8 mouse cellular contexts compared by ENCODE assay signal in genomic region chr19:10688537-10689352, GRCm38 (mm10). TPM values are rescaled to one million over a fixed set of nuclear protein-coding genes. Genes with fewer than 3 reads are reported as not detected.
DNase-seq lines count a peak whose midpoint lies in the region; ATAC-seq and TF ChIP-seq lines count a peak whose summit lies in the region.

Vps37c (plus strand) TSS chr19:10688735.

- H3K4me2 ChIP-seq in embryonic facial prominence, embryonic 14.5 days (ENCODE audit: low read depth, low read length), result peak within 1 kb of the TSS; percentile 73
- H3K4me2 ChIP-seq in limb, embryonic 14.5 days (replicated peaks; ENCODE audit: low read depth, low read length, severe bottlenecking), result peak within 1 kb of the TSS; percentile 55
- H3K4me2 ChIP-seq in midbrain, postnatal 0 days (ENCODE audit: low read depth, low read length, poor library complexity, severe bottlenecking), result peak within 1 kb of the TSS; percentile 77

- TF ChIP-seq POLR2A in limb, embryonic 14.5 days (IDR thresholded peaks at IDR 0.05; ENCODE audit: borderline replicate concordance, extremely low read depth, insufficient read depth, insufficient read length), result peak; percentile 71; the same call in 1 of the 2 replicates

- peak within 1 kb of the TSS; percentile 87 for H3K9ac ChIP-seq in embryonic facial prominence, embryonic 14.5 days (ENCODE audit: low read depth, low read length)
- peak within 1 kb of the TSS; percentile 85 for H3K9ac ChIP-seq in limb, embryonic 14.5 days (ENCODE audit: low read depth, low read length, severe bottlenecking)
- peak within 1 kb of the TSS; percentile 96 for H3K9ac ChIP-seq in midbrain, postnatal 0 days (replicated peaks; ENCODE audit: low read length, poor library complexity, severe bottlenecking)

- TF ChIP-seq CTCF in midbrain, postnatal 0 days (IDR thresholded peaks at IDR 0.05), result no peak; the same call in 1 of the 2 replicates

- no peaks in the 10 kb centered on the region for H3K36me3 ChIP-seq in embryonic facial prominence, embryonic 14.5 days (ENCODE audit: control insufficient read depth, insufficient read depth, low read length)
- no peaks in the 10 kb centered on the region for H3K36me3 ChIP-seq in limb, embryonic 14.5 days (ENCODE audit: control insufficient read depth, insufficient read depth, low read length)
- H3K36me3 ChIP-seq in midbrain, postnatal 0 days (ENCODE audit: insufficient read depth, low read length), result no peaks in the 10 kb centered on the region

- DNase-seq in 3T3-L1 (ENCODE audit: low read depth, low spot score), result peak; percentile 90
- peak; percentile 90 to 97 for DNase-seq in adrenal gland, postnatal 4 days (ENCODE audit: low spot score in 2 of 2)
- DNase-seq in embryonic facial prominence, embryonic 14.5 days (ENCODE audit: low spot score), result peak; percentile 94
- DNase-seq in heart, adult 8-10 months (ENCODE audit: low spot score), result peak; percentile 94
- DNase-seq in kidney, adult 9 months, result peak; percentile 94
- DNase-seq in limb, embryonic 14.5 days (ENCODE audit: low spot score), result peak; percentile 86
- peak; percentile 93 for DNase-seq in midbrain, postnatal 0 days (ENCODE audit: low spot score)
- DNase-seq in spleen, postnatal 14 days (ENCODE audit: low spot score in 2 of 2), result peak; percentile 95 to 96

- WGBS in embryonic facial prominence, embryonic 14.5 days, result under 1% methylated on average over 36 of the region's 74 CpGs
- WGBS in limb, embryonic 14.5 days, result under 1% methylated on average over 59 of the region's 74 CpGs
- WGBS in midbrain, postnatal 0 days, result under 1% methylated on average over 49 of the region's 74 CpGs

- H3K9me3 ChIP-seq in embryonic facial prominence, embryonic 14.5 days (ENCODE audit: control insufficient read depth, low read length), result no peaks in the 10 kb centered on the region
- no peaks in the 10 kb centered on the region for H3K9me3 ChIP-seq in limb, embryonic 14.5 days (ENCODE audit: control insufficient read depth, low read length)
- H3K9me3 ChIP-seq in midbrain, postnatal 0 days (ENCODE audit: low read length), result no peaks in the 10 kb centered on the region

- peak within 1 kb of the TSS; percentile 96 for H3K27ac ChIP-seq in embryonic facial prominence, embryonic 14.5 days (replicated peaks; ENCODE audit: low read depth, low read length)
- H3K27ac ChIP-seq in limb, embryonic 14.5 days (replicated peaks; ENCODE audit: low read depth, low read length), result peak within 1 kb of the TSS; percentile 93
- H3K27ac ChIP-seq in midbrain, postnatal 0 days (ENCODE audit: low read depth, low read length), result peak within 1 kb of the TSS; percentile 96

- ATAC-seq in embryonic facial prominence, embryonic 14.5 days (ENCODE audit: low read depth), result peak; percentile 91
- ATAC-seq in limb, embryonic 14.5 days (ENCODE audit: low FRiP score, low read depth), result peak; percentile 90
- ATAC-seq in midbrain, postnatal 0 days (ENCODE audit: low FRiP score), result peak; percentile 92

- peak within 1 kb of the TSS; percentile 85 for H3K4me3 ChIP-seq in embryonic facial prominence, embryonic 14.5 days (ENCODE audit: low read depth, low read length)
- H3K4me3 ChIP-seq in limb, embryonic 14.5 days (replicated peaks; ENCODE audit: low read length), result peak within 1 kb of the TSS; percentile 78
- H3K4me3 ChIP-seq in midbrain, postnatal 0 days (ENCODE audit: low read depth, low read length), result peak within 1 kb of the TSS; percentile 78

- peaks cover 23% of the 10 kb centered on the region for H3K4me1 ChIP-seq in embryonic facial prominence, embryonic 14.5 days (ENCODE audit: control insufficient read depth, insufficient read depth, low read length)
- H3K4me1 ChIP-seq in limb, embryonic 14.5 days (ENCODE audit: control insufficient read depth, insufficient read depth, low read length), result peaks cover 20% of the 10 kb centered on the region; the same call in 1 of the 2 replicates
- H3K4me1 ChIP-seq in midbrain, postnatal 0 days (ENCODE audit: insufficient read depth, low read length), result peaks cover 18% of the 10 kb centered on the region; the same call in 1 of the 2 replicates

- H3K27me3 ChIP-seq in embryonic facial prominence, embryonic 14.5 days (replicated peaks; ENCODE audit: control insufficient read depth, insufficient read depth, low read length), result no peaks in the 10 kb centered on the region
- H3K27me3 ChIP-seq in limb, embryonic 14.5 days (ENCODE audit: control insufficient read depth, insufficient read depth, low read length), result no peaks in the 10 kb centered on the region
- no peaks in the 10 kb centered on the region for H3K27me3 ChIP-seq in midbrain, postnatal 0 days (ENCODE audit: insufficient read depth, low read length)

RNA-seq across cellular contexts. Expression of gene Vps37c, which starts in this region (rescaled TPM):
- total RNA-seq in adrenal gland, postnatal 4 days (2021), result 10 to 100 TPM; 27.0 to 28.6 TPM
- polyA plus RNA-seq in embryonic facial prominence, embryonic 14.5 days (2014; fragmentation: Nextera tagmentation; extraction: Ambion mirVana), result 34.8 and 35.9 TPM in 2 replicates
- total RNA-seq in heart, adult 8-10 months (2022), result 10 to 100 TPM; 21.0 to 25.1 (median 23.0) TPM
- polyA plus RNA-seq in limb, embryonic 14.5 days (2012; rRNA removed), result 30.2 and 37.4 TPM in 2 replicates
- 37.6 and 42.6 TPM in 2 replicates for polyA plus RNA-seq in limb, embryonic 14.5 days (2014; fragmentation: Nextera tagmentation; extraction: Ambion mirVana)
- 17.5 and 22.4 TPM in 2 replicates for total RNA-seq in midbrain, postnatal 0 days (2014; rRNA removed)
- polyA plus RNA-seq in midbrain, postnatal 0 days (2015; fragmentation: Nextera tagmentation; extraction: Ambion mirVana), result 22.9 and 28.0 TPM in 2 replicates

Comparison
In these comparisons a context has a peak if more than half of its experiments do, and no peak if none do; other contexts are left out.
1. Peak in every context shown above with its lines: DNase-seq, ATAC-seq, H3K4me3 ChIP-seq and H3K27ac ChIP-seq.